Mouse (Mus musculus): ENCODE measurements around the gene Hist2h2be. TPM values are rescaled to one million over a fixed set of nuclear protein-coding genes. Genes with fewer than 3 reads are reported as not detected.

The Hist2h2be gene
- polyA plus RNA-seq, 1 experiment from 2014 or later: 5.6 TPM

- no peaks in the 10 kb centered on the region for H3K27me3 ChIP-seq
- ChIA-PET CTCF (no interaction called here), POLR2A (interaction anchor here (0.8 kb wide), 1 partner anchor 28 kb away, joined by 3 read pairs; the partner anchor contains the start of genes Bola1 and Hist2h2ab)
- ATAC-seq (no peak), DNase-seq (ENCODE audit: low read depth, low spot score) (no peak)
- in situ Hi-C loops (cut with MboI; ENCODE audit: low pct_unique_long_range_greater_than_20kb): no loop called here
- no peak for TF ChIP-seq CTCF (IDR thresholded peaks at IDR 0.05)
Observed at GRCm38 (mm10) chr3:96247356-96248140, 26.6 kb downstream of the Hist2h2be start.

- DNase-seq (ENCODE audit: low read depth, low spot score): no peak
- CTCF ChIA-PET: interaction anchor here (1.1 kb wide), 1 partner anchor 13 kb away, joined by 5 read pairs; no protein-coding TSS in a partner anchor
- POLR2A ChIA-PET: interaction anchor here (1.0 kb wide), 1 partner anchor 14 kb away, joined by 3 read pairs; no protein-coding TSS in a partner anchor
- in situ Hi-C loops (cut with MboI; ENCODE audit: low pct_unique_long_range_greater_than_20kb): no loop called here
- ATAC-seq: no peak
- no peak for TF ChIP-seq CTCF (IDR thresholded peaks at IDR 0.05)
- H3K27me3 ChIP-seq: no peaks in the 10 kb centered on the region
Observed at GRCm38 (mm10) chr3:96248141-96249033, 27.5 kb downstream of the Hist2h2be start.

- POLR2A ChIA-PET: interaction anchor here (1.0 kb wide), 1 partner anchor 13 kb away, joined by 3 read pairs; no protein-coding TSS in a partner anchor
- TF ChIP-seq CTCF (IDR thresholded peaks at IDR 0.05): no peak
- in situ Hi-C loops (cut with MboI; ENCODE audit: low pct_unique_long_range_greater_than_20kb): no loop called here
Observed at GRCm38 (mm10) chr3:96249034-96249345, 28.1 kb downstream of the Hist2h2be start.

GRCm38 (mm10) chr3:96250890-96251289 lies 30.0 kb downstream of the Hist2h2be start:
- CTCF ChIA-PET: interaction anchor here (1.1 to 1.2 kb wide), 3 partner anchors 11 to 32 kb away, joined by 3 to 9 read pairs (median 4); partner anchors contain the start of genes Bola1 and Hist2h2ab
- TF ChIP-seq CTCF (IDR thresholded peaks at IDR 0.05): no peak
- in situ Hi-C loops (cut with MboI; ENCODE audit: low pct_unique_long_range_greater_than_20kb): no loop called here
- DNase-seq (ENCODE audit: low read depth, low spot score) (no peak), ATAC-seq (no peak)
- no peaks in the 10 kb centered on the region for H3K27me3 ChIP-seq
- POLR2A ChIA-PET: interaction anchor here (1.4 to 1.9 kb wide), 2 partner anchors 8 to 12 kb away, joined by 4 to 13 read pairs; partner anchors contain the start of gene Hist2h4

More at GRCm38 (mm10) chr3:96249034-96249345, 28.1 kb downstream of the Hist2h2be start:
- no peaks in the 10 kb centered on the region for H3K27me3 ChIP-seq
- CTCF ChIA-PET: interaction anchor here (1.1 kb wide), 1 partner anchor 13 kb away, joined by 5 read pairs; no protein-coding TSS in a partner anchor
- ATAC-seq (no peak), DNase-seq (ENCODE audit: low read depth, low spot score) (no peak)

GRCm38 (mm10) chr3:96251787-96252186 lies 30.9 kb downstream of the Hist2h2be start:
- CTCF ChIA-PET: interaction anchor here (1.1 to 1.2 kb wide), 3 partner anchors 10 to 33 kb away, joined by 3 to 9 read pairs (median 4); partner anchors contain the start of genes Bola1 and Hist2h2ab
- POLR2A ChIA-PET: interaction anchor here (1.9 kb wide), 1 partner anchor 11 kb away, joined by 13 read pairs; the partner anchor contains the start of gene Hist2h4
- no peaks in the 10 kb centered on the region for H3K27me3 ChIP-seq
- DNase-seq (ENCODE audit: low read depth, low spot score) (no peak), ATAC-seq (no peak)
- TF ChIP-seq CTCF (IDR thresholded peaks at IDR 0.05): no peak
- in situ Hi-C loops (cut with MboI; ENCODE audit: low pct_unique_long_range_greater_than_20kb): no loop called here

GRCm38 (mm10) chr3:96254683-96255355 lies 33.9 kb downstream of the Hist2h2be start:
- no peaks in the 10 kb centered on the region for H3K27me3 ChIP-seq
- DNase-seq (ENCODE audit: low read depth, low spot score): no peak
- CTCF ChIA-PET: no interaction called here

GRCm38 (mm10) chr3:96255926-96256593 lies 35.1 kb downstream of the Hist2h2be start:
- no peak for TF ChIP-seq CTCF (IDR thresholded peaks at IDR 0.05)
- ATAC-seq (no peak), DNase-seq (ENCODE audit: low read depth, low spot score) (no peak)
- in situ Hi-C loops (cut with MboI; ENCODE audit: low pct_unique_long_range_greater_than_20kb): no loop called here
- H3K27me3 ChIP-seq: no peaks in the 10 kb centered on the region
- CTCF ChIA-PET: interaction anchor here (0.7 to 1.3 kb wide), 2 partner anchors 21 to 89 kb away, joined by 3 read pairs; no protein-coding TSS in a partner anchor
- POLR2A ChIA-PET: interaction anchor here (0.8 to 2.2 kb wide), 2 partner anchors 13 to 37 kb away, joined by 5 to 7 read pairs; partner anchors contain the start of genes Bola1, Hist2h2ab, Hist2h2bb and Hist2h3b

More at GRCm38 (mm10) chr3:96254683-96255355, 33.9 kb downstream of the Hist2h2be start:
- in situ Hi-C loops (cut with MboI; ENCODE audit: low pct_unique_long_range_greater_than_20kb): no loop called here
- POLR2A ChIA-PET: interaction anchor here (2.2 to 2.8 kb wide), 2 partner anchors 8 to 15 kb away, joined by 7 read pairs; partner anchors contain the start of genes Hist2h2bb, Hist2h3b and Hist2h4
- ATAC-seq: no peak
- TF ChIP-seq CTCF (IDR thresholded peaks at IDR 0.05): no peak

- ATAC-seq: no peak
- CTCF ChIA-PET: no interaction called here
- in situ Hi-C loops (cut with MboI; ENCODE audit: low pct_unique_long_range_greater_than_20kb): no loop called here
- H3K27me3 ChIP-seq: no peaks in the 10 kb centered on the region
- POLR2A ChIA-PET: interaction anchor here (0.6 kb wide), 1 partner anchor 26 kb away, joined by 6 read pairs; no protein-coding TSS in a partner anchor
- DNase-seq (ENCODE audit: low read depth, low spot score): no peak
- no peak for TF ChIP-seq CTCF (IDR thresholded peaks at IDR 0.05)
Observed at GRCm38 (mm10) chr3:96257190-96257589, 36.3 kb downstream of the Hist2h2be start.

- DNase-seq (ENCODE audit: low read depth, low spot score): no peak
- ATAC-seq: no peak
- ChIA-PET CTCF (interaction anchor here (1.3 kb wide), 1 partner anchor 15 kb away, joined by 3 read pairs; the partner anchor contains the start of gene Hist2h2aa1), POLR2A (no interaction called here)
- in situ Hi-C loops (cut with MboI; ENCODE audit: low pct_unique_long_range_greater_than_20kb): loop anchor here (10.0 kb wide), 1 partner anchor 195 kb away; no protein-coding TSS in a partner anchor
- no peak for TF ChIP-seq CTCF (IDR thresholded peaks at IDR 0.05)
- H3K27me3 ChIP-seq: no peaks in the 10 kb centered on the region
Observed at GRCm38 (mm10) chr3:96260220-96260619, 39.3 kb downstream of the Hist2h2be start.
